Mouse (Mus musculus) liver, embryonic 16.5 days (tissue): ENCODE data around the gene Hmmr. TPM values are rescaled to one million over a fixed set of nuclear protein-coding genes. Genes with fewer than 3 reads are reported as not detected.

ENCODE experiments used
- ATAC-seq: fragments of 200-750 bp; cut with Nextera tagmentation; 2 replicates; pipeline ENCODE4 v1.8.0; 2017; ENCODE audit warnings: low read depth, mild to moderate bottlenecking, moderate number of reproducible peaks, moderate library complexity
- H3K27ac ChIP-seq: fragments of 300-500 bp; sonication (generic); 2 replicates; pipeline ENCODE4 v1.5.1; 2014; ENCODE audit warnings: mild to moderate bottlenecking, low read length
- H3K27me3 ChIP-seq: fragments of 300-500 bp; sonication (generic); 2 replicates; pipeline ENCODE4 v1.6.1; 2014; ENCODE audit warnings: low read depth, low read length, mixed read lengths; ENCODE audit not compliant: control insufficient read depth, insufficient read depth
- H3K36me3 ChIP-seq: fragments of 300-500 bp; sonication (generic); 2 replicates; pipeline ENCODE4 v1.6.1; 2014; ENCODE audit warnings: mild to moderate bottlenecking; ENCODE audit not compliant: control insufficient read depth, insufficient read depth
- H3K4me1 ChIP-seq: fragments of 300-500 bp; sonication (generic); 2 replicates; pipeline ENCODE4 v1.6.1; 2014; ENCODE audit warnings: low read depth, low read length, mixed read lengths; ENCODE audit not compliant: control insufficient read depth
- H3K4me2 ChIP-seq: fragments of 300-500 bp; sonication (generic); 2 replicates; pipeline ENCODE4 v1.6.1; 2014; ENCODE audit warnings: low read depth, low read length, mixed read lengths
- H3K4me3 ChIP-seq: fragments of 300-500 bp; sonication (generic); 2 replicates; pipeline ENCODE4 v1.5.1; 2014; ENCODE audit warnings: low read depth, mild to moderate bottlenecking, low read length
- H3K9ac ChIP-seq: fragments of 300-500 bp; sonication (generic); 2 replicates; pipeline ENCODE4 v1.6.1; 2014; ENCODE audit warnings: low read depth, low read length
- H3K9me3 ChIP-seq: fragments of 300-500 bp; sonication (generic); replicated peaks from 2 replicates; pipeline ENCODE4 v1.6.1; 2016; ENCODE audit warnings: low read length; ENCODE audit not compliant: control insufficient read depth
- WGBS: fragments of 180-500 bp; shearing (Covaris S2); extraction: QIAGEN DNeasy Blood & Tissue Kit; methylation state at CpG from one replicate; pipeline ENCODE4 v1.1.7; 2014; ENCODE audit not compliant: insufficient replicate concordance; 5-methylcytosine and 5-hydroxymethylcytosine counted together
- polyA plus RNA-seq: library from polyadenylated mRNA; unstranded; fragments of >200 nt; fragmentation: Nextera tagmentation; extraction: Ambion mirVana; gene quantifications from 2 replicates; pipeline ENCODE4 v1.2.1, GENCODE M21; 2015

Hmmr gene
- polyA plus RNA-seq, 1 experiment from 2014 or later: 45.2 TPM

GRCm38 (mm10) chr11:40754664-40755107 is 21.5 kb upstream of the Hmmr start:
- Histone ChIP-seq H3K4me1 (peaks cover 7% of the 10 kb centered on the region), H3K36me3 (0 out of 2 replicates have a peak, but pooled peaks cover 3% of the 10 kb centered on the region), H3K27me3 (no peaks in the 10 kb centered on the region), H3K9ac (peak overlapping the region; percentile 93), H3K9me3 (no peaks in the 10 kb centered on the region), H3K27ac (peak overlapping the region; percentile 75; the same call in 1 of the 2 replicates), H3K4me2 (peak overlapping the region; percentile 94), H3K4me3 (peak overlapping the region; percentile 93)
- ATAC-seq: peak; percentile 58
- WGBS: 2% methylated on average over 19 of the region's 19 CpGs

- Histone ChIP-seq H3K4me2 (peak overlapping the region; percentile 94; the same call in 1 of the 2 replicates), H3K36me3 (0 out of 2 replicates have a peak, but pooled peaks cover 3% of the 10 kb centered on the region), H3K27ac (no peak overlapping the region), H3K4me1 (peaks cover 7% of the 10 kb centered on the region), H3K27me3 (no peaks in the 10 kb centered on the region), H3K4me3 (peak overlapping the region; percentile 8; the same call in 1 of the 2 replicates), H3K9ac (no peak overlapping the region), H3K9me3 (no peaks in the 10 kb centered on the region)
- ATAC-seq: no peak
- 72% methylated on average over 6 of the region's 6 CpGs for WGBS
Observed at GRCm38 (mm10) chr11:40753836-40754235, 20.6 kb upstream of the Hmmr start.

GRCm38 (mm10) chr11:40747716-40748115 is 14.5 kb upstream of the Hmmr start:
- 0 out of 2 replicates have a peak, but pooled peaks cover 3% of the 10 kb centered on the region for H3K36me3 ChIP-seq
- H3K4me2 ChIP-seq: no peak overlapping the region
- H3K9ac ChIP-seq: no peak overlapping the region
- WGBS: 65% methylated on average over 2 of the region's 2 CpGs
- H3K9me3 ChIP-seq: no peaks in the 10 kb centered on the region
- no peak for ATAC-seq
- H3K4me3 ChIP-seq: no peak overlapping the region
- no peaks in the 10 kb centered on the region for H3K4me1 ChIP-seq
- no peaks in the 10 kb centered on the region for H3K27me3 ChIP-seq
- H3K27ac ChIP-seq: no peak overlapping the region

GRCm38 (mm10) chr11:40746361-40746760 is 13.1 kb upstream of the Hmmr start:
- Histone ChIP-seq H3K4me2 (no peak overlapping the region), H3K27me3 (no peaks in the 10 kb centered on the region), H3K27ac (no peak overlapping the region), H3K9ac (no peak overlapping the region), H3K4me1 (no peaks in the 10 kb centered on the region), H3K4me3 (no peak overlapping the region), H3K9me3 (no peaks in the 10 kb centered on the region), H3K36me3 (0 out of 2 replicates have a peak, but pooled peaks cover 3% of the 10 kb centered on the region)
- 83% methylated on average over 12 of the region's 12 CpGs for WGBS
- no peak for ATAC-seq

- H3K4me1 ChIP-seq: no peaks in the 10 kb centered on the region
- no peak overlapping the region for H3K4me3 ChIP-seq
- no peak overlapping the region for H3K4me2 ChIP-seq
- 60% methylated on average over 3 of the region's 3 CpGs for WGBS
- no peak for ATAC-seq
- H3K9me3 ChIP-seq: no peaks in the 10 kb centered on the region
- H3K9ac ChIP-seq: no peak overlapping the region
- H3K36me3 ChIP-seq: peaks cover 10% of the 10 kb centered on the region
- H3K27ac ChIP-seq: no peak overlapping the region
- no peaks in the 10 kb centered on the region for H3K27me3 ChIP-seq
Observed at GRCm38 (mm10) chr11:40744348-40744747, 11.1 kb upstream of the Hmmr start.

GRCm38 (mm10) chr11:40741605-40742262 is 8.5 kb upstream of the Hmmr start:
- 75% methylated on average over 12 of the region's 12 CpGs for WGBS

GRCm38 (mm10) chr11:40737369-40737768 is 4.1 kb upstream of the Hmmr start:
- Histone ChIP-seq H3K27me3 (no peaks in the 10 kb centered on the region), H3K9ac (no peak overlapping the region), H3K4me3 (no peak overlapping the region), H3K9me3 (no peaks in the 10 kb centered on the region), H3K4me2 (no peak overlapping the region), H3K36me3 (peaks cover 26% of the 10 kb centered on the region), H3K27ac (no peak overlapping the region), H3K4me1 (peaks cover 5% of the 10 kb centered on the region)
- 75% methylated on average over 3 of the region's 3 CpGs for WGBS
- no peak for ATAC-seq

More at GRCm38 (mm10) chr11:40741605-40742262, 8.5 kb upstream of the Hmmr start:
- no peak for ATAC-seq
- no peak overlapping the region for H3K27ac ChIP-seq
- H3K9ac ChIP-seq: no peak overlapping the region
- no peak overlapping the region for H3K4me3 ChIP-seq
- H3K36me3 ChIP-seq: peaks cover 22% of the 10 kb centered on the region
- H3K9me3 ChIP-seq: no peaks in the 10 kb centered on the region
- no peaks in the 10 kb centered on the region for H3K4me1 ChIP-seq
- H3K4me2 ChIP-seq: no peak overlapping the region
- no peaks in the 10 kb centered on the region for H3K27me3 ChIP-seq

- H3K4me2 ChIP-seq: peak overlapping the region; percentile 88
- 2% methylated on average over 11 of the region's 11 CpGs for WGBS
- H3K9me3 ChIP-seq: no peaks in the 10 kb centered on the region
- peak overlapping the region; percentile 82 for H3K27ac ChIP-seq
- H3K27me3 ChIP-seq: no peaks in the 10 kb centered on the region
- H3K4me1 ChIP-seq: peaks cover 14% of the 10 kb centered on the region
- ATAC-seq: no peak
- H3K9ac ChIP-seq: peak overlapping the region; percentile 91
- peak overlapping the region; percentile 97 for H3K4me3 ChIP-seq
- peaks cover 16% of the 10 kb centered on the region for H3K36me3 ChIP-seq
Observed at GRCm38 (mm10) chr11:40734251-40734752, 1.1 kb upstream of the Hmmr start.

- peaks cover 14% of the 10 kb centered on the region for H3K4me1 ChIP-seq
- peak overlapping the region; percentile 81 for H3K27ac ChIP-seq
- ATAC-seq: peak; percentile 47
- peaks cover 25% of the 10 kb centered on the region for H3K36me3 ChIP-seq
- peak overlapping the region; percentile 80 for H3K9ac ChIP-seq
- H3K4me2 ChIP-seq: peak overlapping the region; percentile 60
- peak overlapping the region; percentile 97 for H3K4me3 ChIP-seq
- no peaks in the 10 kb centered on the region for H3K9me3 ChIP-seq
- H3K27me3 ChIP-seq: no peaks in the 10 kb centered on the region
- WGBS: 1% methylated on average over 14 of the region's 14 CpGs
Observed at GRCm38 (mm10) chr11:40732997-40733338, 254 bp downstream of the Hmmr start.
